20 mouse cellular contexts compared by ENCODE assay signal in the genomic region with DNA sequence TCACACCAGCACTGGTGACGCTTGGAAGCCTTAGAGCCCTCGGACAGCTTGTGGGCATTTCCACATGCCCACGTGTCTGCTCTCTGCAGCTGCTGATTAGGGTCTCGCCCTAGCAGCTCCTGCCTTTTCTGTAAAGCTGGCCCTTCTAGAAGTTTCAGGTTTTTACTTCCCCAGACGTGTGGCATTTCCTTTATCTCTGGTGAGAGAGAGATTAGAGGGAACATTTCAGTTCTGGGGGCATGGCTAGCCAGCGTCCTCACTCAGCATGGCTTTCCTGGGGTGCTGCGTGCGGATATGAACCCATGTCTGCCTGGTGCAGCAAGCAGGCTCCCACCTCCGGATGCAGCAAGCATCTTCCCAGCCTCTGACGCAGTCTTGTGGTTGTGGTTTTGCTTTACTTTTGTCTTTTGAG. TPM values are rescaled to one million over a fixed set of nuclear protein-coding genes. Genes with fewer than 3 reads are reported as not detected.
DNase-seq lines count a peak whose midpoint lies in the region; ATAC-seq and TF ChIP-seq lines count a peak whose summit lies in the region.
"Had no signal": no experiment of that assay in that cellular context is flagged by ENCODE, and none has a peak within 500 bp of the region (broad histone marks: within the 10 kb centered on the region; RNA-seq: fewer than 3 reads in every experiment).

No protein-coding gene starts in this region.

- H3K79me2 ChIP-seq in heart, adult 2 months (replicated peaks; ENCODE audit: control insufficient read depth, insufficient read depth, low read length) = no peaks in the 10 kb centered on the region

- no peaks in the 10 kb centered on the region for H3K9me3 ChIP-seq in liver, postnatal 0 days (ENCODE audit: low read length)
- H3K9me3 ChIP-seq: embryonic facial prominence, embryonic 13.5 days; forebrain, embryonic 12.5 days; kidney, embryonic 15.5 days; lung, embryonic 15.5 days; neural tube, embryonic 12.5 days had no signal

- peak; percentile 58 for ATAC-seq in liver, postnatal 0 days
- ATAC-seq: hindbrain, embryonic 16.5 days had no signal

- no peak overlapping the region for H3K4me3 ChIP-seq in heart, adult 2 months
- no peak overlapping the region for H3K4me3 ChIP-seq in liver, postnatal 0 days (ENCODE audit: low read depth, low read length)
- H3K4me3 ChIP-seq: embryonic facial prominence, embryonic 13.5 days; forebrain, embryonic 12.5 days; kidney, embryonic 15.5 days; lung, embryonic 15.5 days; neural tube, embryonic 12.5 days had no signal

- TF ChIP-seq POLR2A in heart, adult 2 months (IDR thresholded peaks at IDR 0.05; ENCODE audit: insufficient read depth, low read depth, low read length) = no peak

- H3K27ac ChIP-seq in heart, adult 2 months = no peak overlapping the region
- no peak overlapping the region for H3K27ac ChIP-seq in liver, postnatal 0 days (ENCODE audit: low read depth)
- H3K27ac ChIP-seq: embryonic facial prominence, embryonic 13.5 days; forebrain, embryonic 12.5 days; kidney, embryonic 15.5 days; lung, embryonic 15.5 days; neural tube, embryonic 12.5 days had no signal

- whole genome bisulfite sequencing in heart, adult 2 months = 55% methylated on average over 10 of the region's 10 CpGs
- WGBS in liver, postnatal 0 days (ENCODE audit: insufficient replicate concordance) = 29% methylated on average over 10 of the region's 10 CpGs

- no peak for TF ChIP-seq CTCF in heart, adult 2 months (IDR thresholded peaks at IDR 0.05)
- TF ChIP-seq CTCF in liver, postnatal 0 days (IDR thresholded peaks at IDR 0.05; ENCODE audit: low read depth) = no peak

- H3K27me3 ChIP-seq in heart, adult 2 months (ENCODE audit: control insufficient read depth, insufficient read depth, low read length) = no peaks in the 10 kb centered on the region
- H3K27me3 ChIP-seq in liver, postnatal 0 days (ENCODE audit: insufficient read depth, low read length) = no peaks in the 10 kb centered on the region
- H3K27me3 ChIP-seq: embryonic facial prominence, embryonic 13.5 days; forebrain, embryonic 12.5 days; kidney, embryonic 15.5 days; lung, embryonic 15.5 days; neural tube, embryonic 12.5 days had no signal

- DNase-seq in heart, adult 11 months = peak; percentile 78
- DNase-seq in heart, adult 2 months = no peak
- peak; percentile 84 for DNase-seq in T-cell, adult 2 months (ENCODE audit: low spot score)
- no peak for DNase-seq in liver, postnatal 0 days
- peak; percentile 31 to 44 for DNase-seq in thymus, postnatal 10 days (ENCODE audit: low spot score in 2 of 2)
- no peak for DNase-seq in left cerebral cortex, adult 18-20 months (ENCODE audit: low spot score in 2 of 2)
- no peak for DNase-seq in lung, postnatal 4 days
- no peak for DNase-seq in embryo, embryonic 10.5 days (ENCODE audit: low spot score)
- DNase-seq: cerebellum, postnatal 10 days; midbrain, embryonic 14.5 days; right cerebral cortex, adult 18-20 months had no signal

- H3K36me3 ChIP-seq in heart, adult 2 months (ENCODE audit: control insufficient read depth, insufficient read depth, low read length) = no peaks in the 10 kb centered on the region
- H3K36me3 ChIP-seq in liver, postnatal 0 days (replicated peaks; ENCODE audit: insufficient read depth, low read length) = no peaks in the 10 kb centered on the region
- H3K36me3 ChIP-seq: lung, embryonic 15.5 days had no signal

- intact Hi-C loops in heart, adult 2 months (cut with DNase I) = no loop called here

- H3K4me1 ChIP-seq in heart, adult 2 months (ENCODE audit: control insufficient read depth, insufficient read depth, low read length) = peaks cover 3% of the 10 kb centered on the region; the same call in 1 of the 2 replicates
- no peaks in the 10 kb centered on the region for H3K4me1 ChIP-seq in liver, postnatal 0 days (ENCODE audit: insufficient read depth)
- H3K4me1 ChIP-seq: forebrain, embryonic 12.5 days; kidney, embryonic 15.5 days; lung, embryonic 15.5 days; neural tube, embryonic 12.5 days had no signal

- TF ChIP-seq EP300 in heart, adult 2 months (IDR thresholded peaks at IDR 0.05; ENCODE audit: insufficient read depth, low read depth, low read length) = no peak
- TF ChIP-seq EP300 in liver, postnatal 0 days (IDR thresholded peaks at IDR 0.05; ENCODE audit: low read depth) = no peak

- no peak overlapping the region for H3K9ac ChIP-seq in heart, adult 2 months (ENCODE audit: low read depth, low read length)
- no peak overlapping the region for H3K9ac ChIP-seq in liver, postnatal 0 days (replicated peaks)
- H3K9ac ChIP-seq: embryonic facial prominence, embryonic 13.5 days; forebrain, embryonic 12.5 days; kidney, embryonic 15.5 days; lung, embryonic 15.5 days; neural tube, embryonic 12.5 days had no signal

- H3K4me2 ChIP-seq in liver, postnatal 0 days (ENCODE audit: low read depth, low read length) = no peak overlapping the region
- H3K4me2 ChIP-seq: embryonic facial prominence, embryonic 13.5 days; forebrain, embryonic 12.5 days; kidney, embryonic 15.5 days; lung, embryonic 15.5 days; neural tube, embryonic 12.5 days had no signal

RNA-seq across cellular contexts. Expression of gene Slc25a31, which starts 55.7 kb away (rescaled TPM):
- under 1 TPM; 0.16 to 0.29 TPM for total RNA-seq in heart, adult 2 months (2021)
- polyA plus RNA-seq in heart, adult 2 months (2012; rRNA removed) = 0.18 and 0.37 TPM in 2 replicates
- polyA plus RNA-seq in liver, postnatal 0 days (2015; fragmentation: Nextera tagmentation; extraction: Ambion mirVana) = 0.05 and 0.06 TPM in 2 replicates
- total RNA-seq in left cerebral cortex, adult 18-20 months (2021) = not detected
- total RNA-seq: adrenal gland, adult 18-20 months; gastrocnemius, adult 8-10 months had no signal
- polyA plus RNA-seq: stomach, embryonic 14.5 days had no signal

Comparison
In these comparisons a context has a peak if more than half of its experiments do, and no peak if none do; other contexts are left out.
1. DNase-seq: peak in heart, adult 11 months (single experiment), T-cell, adult 2 months (single experiment) and thymus, postnatal 10 days (2 of 2); none in heart, adult 2 months (0 of 2), liver, postnatal 0 days (single experiment), left cerebral cortex, adult 18-20 months (0 of 2), lung, postnatal 4 days (0 of 2) and embryo, embryonic 10.5 days (single experiment).